Mouse (Mus musculus) CD4-positive naive resting alpha-beta T cell, adult 57 days (primary cell): Measurements from ENCODE around the gene Srcap. TPM values are rescaled to one million over a fixed set of nuclear protein-coding genes. Genes with fewer than 3 reads are reported as not detected.

Source experiments
- total RNA-seq: library from RNA; stranded (reverse); gene quantifications from one replicate; pipeline ENCODE4 v1.2.4, GENCODE M21; 2023

The Srcap gene
- total RNA-seq, result 211 TPM

DNA sequence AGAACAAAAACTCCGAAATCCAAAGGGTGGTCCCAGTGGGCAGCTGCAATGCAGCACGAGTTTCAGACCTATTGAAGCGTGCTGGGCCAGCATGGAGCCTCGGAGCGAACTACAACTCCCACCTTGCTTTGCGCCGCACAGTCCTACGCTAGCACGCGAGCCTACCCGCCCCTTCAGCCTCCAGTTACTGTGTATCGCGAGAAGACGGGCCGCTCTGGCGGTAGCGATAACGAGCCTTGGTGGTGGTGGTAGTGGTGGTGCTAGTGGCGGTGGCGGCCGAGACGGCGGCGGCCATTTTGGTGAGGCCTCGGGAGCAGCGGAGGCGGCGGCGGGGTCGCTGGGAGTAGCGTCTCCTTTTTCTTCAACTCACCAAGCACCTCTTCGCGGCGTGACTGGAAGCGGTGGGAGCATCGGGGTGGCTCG, at the start of gene Srcap:
Gene Srcap (plus strand): TSS at position 176 of the 423 bp plus-strand sequence.

GRCm38 (mm10) chr7:127478635-127479317, 33.0 kb upstream of the Srcap start, which contains the start of gene Fbrs:
Gene Fbrs (plus strand): TSS chr7:127479199.

DNA sequence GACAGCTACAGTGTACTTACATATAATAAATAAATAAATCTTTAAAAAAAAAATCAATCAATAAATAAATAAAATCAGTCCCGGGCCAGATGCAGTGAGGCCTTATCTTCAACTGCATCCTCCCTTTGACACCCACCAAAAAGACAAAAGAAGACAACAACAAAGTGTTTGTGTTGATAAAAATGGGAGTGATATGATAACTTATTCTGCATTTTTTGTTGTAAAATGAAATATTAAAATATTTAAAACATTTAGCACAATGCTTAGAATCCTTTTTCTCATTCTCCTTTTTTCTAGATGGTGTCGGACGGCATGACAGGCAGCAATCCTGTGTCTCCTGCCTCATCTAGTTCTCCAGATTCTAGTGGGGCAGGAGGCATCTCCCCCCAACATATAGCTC, 7.5 kb downstream of the Srcap start, which contains the start of gene Gm42715:
Gene Gm42715 (plus strand): TSS at position 301 of the 400 bp plus-strand sequence.

DNA sequence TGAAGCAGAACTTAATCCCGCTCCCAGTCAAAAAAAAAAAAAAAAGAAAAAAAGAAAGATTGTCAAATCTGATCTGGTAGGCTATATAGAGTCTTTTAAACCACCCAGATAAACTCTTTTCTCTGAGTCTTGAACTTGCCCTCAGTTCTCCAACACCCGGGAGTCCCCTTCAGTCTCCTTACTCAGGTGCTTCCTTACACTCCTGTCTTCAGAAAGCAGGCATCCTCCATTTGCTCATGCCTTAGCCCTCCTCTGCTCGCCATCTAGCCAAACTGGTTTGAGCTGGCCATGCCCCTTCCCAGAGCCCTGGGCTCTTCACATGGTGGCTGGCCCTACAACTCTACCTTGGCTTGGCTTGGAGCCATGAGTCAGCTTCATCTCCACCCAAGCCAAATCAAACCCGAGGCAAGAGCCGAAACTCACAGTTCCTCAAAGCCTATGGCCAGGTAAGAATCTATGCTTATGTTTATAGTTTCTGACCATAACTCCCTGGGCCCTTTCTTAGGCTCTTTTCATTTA, 49.6 kb downstream of the Srcap start, which contains the start of gene Tmem265:
Gene Tmem265 (plus strand): TSS at position 51 of the 519 bp plus-strand sequence.

DNA sequence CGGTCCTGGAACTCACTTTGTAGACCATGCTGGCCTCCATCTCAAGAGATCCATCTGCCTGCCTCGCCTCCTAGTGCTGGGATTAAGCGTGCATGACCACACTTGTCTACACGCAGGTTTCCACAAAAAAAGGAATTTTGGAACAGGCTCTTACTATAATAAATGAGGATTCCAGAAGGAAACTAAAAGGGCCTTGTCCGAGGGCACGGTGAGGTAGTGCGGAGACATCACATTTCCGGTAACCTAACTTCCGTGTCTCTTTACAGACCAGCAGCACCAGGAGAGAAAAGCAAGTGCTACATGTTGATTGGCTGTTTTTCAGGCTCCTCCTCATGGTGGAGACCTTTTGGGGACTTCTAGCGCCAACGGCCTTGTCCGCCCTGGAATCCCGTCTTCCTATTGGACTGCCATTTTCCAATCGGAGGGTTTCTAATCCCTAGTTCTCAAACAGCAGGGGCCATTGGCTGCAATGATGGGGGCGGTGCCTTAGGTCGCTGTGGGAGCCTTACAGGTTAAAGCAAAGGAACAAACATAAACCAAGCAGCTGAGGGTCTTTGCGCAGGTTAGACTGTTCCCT, 61.2 kb downstream of the Srcap start, which contains the start of gene Phkg2:
Gene Phkg2 (plus strand): TSS at position 446 of the 577 bp plus-strand sequence.

GRCm38 (mm10) chr7:127588011-127588871, 76.5 kb downstream of the Srcap start, which contains the start of the genes Ccdc189 and Rnf40:
Gene Ccdc189 (minus strand): TSS chr7:127588595.
Gene Rnf40 (plus strand): TSS chr7:127588767.

Other genes starting within 250 kb of the Srcap start
- 22.2 TPM for gene Sephs2, start 237.9 kb upstream of the Srcap start, total RNA-seq
- 195 TPM for gene Itgal, start 215.7 kb upstream of the Srcap start, total RNA-seq
- 0.24 TPM for gene Zfp768, start 166.4 kb upstream of the Srcap start, total RNA-seq
- 22.1 TPM for gene Zfp747, start 135.9 kb upstream of the Srcap start, total RNA-seq
- gene 9130019O22Rik, start 124.8 kb upstream of the Srcap start, total RNA-seq, result 6.5 TPM
- 20.0 TPM for gene E430018J23Rik, start 118.4 kb upstream of the Srcap start, total RNA-seq
- 12.6 TPM for gene Zfp764, start 105.2 kb upstream of the Srcap start, total RNA-seq
- gene Zfp688, start 89.9 kb upstream of the Srcap start, total RNA-seq, result 14.5 TPM
- gene Zfp689, start 62.8 kb upstream of the Srcap start, total RNA-seq, result 8.7 TPM
- gene Prr14, start 52.4 kb upstream of the Srcap start, total RNA-seq, result 139 TPM
- 225 TPM for gene Fbrs, start 32.8 kb upstream of the Srcap start, total RNA-seq
- gene Gm42715, start 7.6 kb downstream of the Srcap start, total RNA-seq, result 44.5 TPM
- not detected for gene Tmem265, start 49.4 kb downstream of the Srcap start, total RNA-seq
- gene Phkg2, start 61.4 kb downstream of the Srcap start, total RNA-seq, result 129 TPM
- gene Ccdc189, start 76.6 kb downstream of the Srcap start, total RNA-seq, result not detected
- 142 TPM for gene Rnf40, start 76.8 kb downstream of the Srcap start, total RNA-seq
- 1.8 TPM for gene Zfp629, start 103.8 kb downstream of the Srcap start, total RNA-seq
- gene Bcl7c, start 196.9 kb downstream of the Srcap start, total RNA-seq, result 30.7 TPM
- gene Ctf1, start 200.8 kb downstream of the Srcap start, total RNA-seq, result not detected
- gene Ctf2, start 220.2 kb downstream of the Srcap start, total RNA-seq, result not detected
- gene Fbxl19, start 232.6 kb downstream of the Srcap start, total RNA-seq, result 6.9 TPM